Mouse (Mus musculus) C2C12 (cell line): ENCODE results near the gene Dnmt1. TPM values are rescaled to one million over a fixed set of nuclear protein-coding genes. Genes with fewer than 3 reads are reported as not detected.
"Not testable (repeated sequence)": the region's sequence is repeated elsewhere in the genome, so short reads cannot be mapped to it uniquely, and the experiment has no call there.

Experiments
- H3K27me3 ChIP-seq: one replicate; pipeline ENCODE4 v1.6.1; 2011; ENCODE audit not compliant: control insufficient read depth, insufficient read depth, insufficient read length
- H3K36me3 ChIP-seq: one replicate; pipeline ENCODE4 v1.6.1; 2011; ENCODE audit not compliant: control insufficient read depth, insufficient read depth
- H3K4me3 ChIP-seq: one replicate; pipeline ENCODE4 v1.5.1; 2011; ENCODE audit warnings: mild to moderate bottlenecking, control low read depth; ENCODE audit not compliant: poor library complexity, insufficient read depth, severe bottlenecking
- H3K79me2 ChIP-seq: one replicate; pipeline ENCODE4 v1.6.1; 2011; ENCODE audit not compliant: control insufficient read depth, insufficient read depth
- H3K79me3 ChIP-seq: one replicate; pipeline ENCODE4 v1.6.1; 2011; ENCODE audit warnings: low read depth, control low read depth
- H3ac ChIP-seq: one replicate; pipeline ENCODE3; 2011; ENCODE audit warnings: low read depth; ENCODE audit not compliant: control insufficient read depth, insufficient read length
- CEBPB ChIP-seq: IDR thresholded peaks from one replicate; pipeline ENCODE4 v1.6.1; 2011; ENCODE audit warnings: low read depth, mild to moderate bottlenecking, control low read depth, moderate library complexity
- CTCF ChIP-seq: IDR thresholded peaks from one replicate; pipeline ENCODE4 v1.5.1; 2011; ENCODE audit not compliant: control insufficient read depth, insufficient read depth, insufficient read length
- FOSL1 ChIP-seq: IDR thresholded peaks from one replicate; pipeline ENCODE4 v1.8.0; 2011; ENCODE audit warnings: mild to moderate bottlenecking, low read length; ENCODE audit not compliant: poor library complexity, insufficient read depth, severe bottlenecking
- MAX ChIP-seq: IDR thresholded peaks from one replicate; pipeline ENCODE4 v1.6.1; 2011; ENCODE audit warnings: mild to moderate bottlenecking, control low read depth
- MYOD1 ChIP-seq: IDR thresholded peaks from one replicate; pipeline ENCODE4 v1.6.1; 2011; ENCODE audit warnings: low read depth; ENCODE audit not compliant: control insufficient read depth, insufficient read length
- MYOG ChIP-seq: IDR thresholded peaks from one replicate; pipeline ENCODE4 v1.6.1; 2011; ENCODE audit not compliant: control insufficient read depth, insufficient read length; ENCODE audit errors: extremely low read depth
- USF1 ChIP-seq: IDR thresholded peaks from one replicate; pipeline ENCODE4 v1.6.1; 2011; ENCODE audit warnings: low read depth, mild to moderate bottlenecking, control low read depth, moderate library complexity
- polyA plus RNA-seq: library from polyadenylated mRNA; unstranded; fragments of >200 nt; fragmentation: generic; extraction: Trizol; gene quantifications from one replicate; pipeline ENCODE4 v1.2.1, GENCODE M21; 2012; ENCODE audit warnings: missing spikeins

The Dnmt1 gene
- polyA plus RNA-seq, 1 experiment = 69.7 TPM

DNA sequence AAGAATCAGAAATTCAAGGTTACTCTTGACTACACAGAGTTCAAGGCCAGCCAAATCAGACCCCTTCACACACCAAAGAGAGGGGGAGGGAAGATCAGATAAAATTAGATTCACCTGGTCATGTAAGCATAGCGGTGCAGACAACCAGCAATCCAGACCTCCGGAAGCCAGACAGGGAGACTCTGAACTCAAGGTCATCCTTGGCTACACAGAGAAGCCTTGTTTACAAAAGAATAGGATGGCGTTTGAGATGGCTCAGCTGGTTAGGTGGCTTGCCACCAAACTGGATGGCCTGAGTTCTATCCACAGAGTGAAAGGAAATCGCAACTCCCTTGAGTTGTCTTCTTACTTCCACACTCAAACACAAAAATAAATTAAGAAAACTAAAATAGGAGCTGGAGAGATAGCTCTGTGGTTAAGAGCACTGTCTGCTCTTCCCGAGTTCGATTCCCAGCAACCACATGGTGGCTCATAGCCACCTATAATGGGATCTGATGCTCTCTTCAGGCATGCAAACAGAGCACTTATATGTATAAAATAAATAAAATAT, 42.0 kb upstream of the Dnmt1 start:
- no peak overlapping the region for H3K4me3 ChIP-seq
- no peaks in the 10 kb centered on the region for H3K79me3 ChIP-seq
- no peaks in the 10 kb centered on the region for H3K27me3 ChIP-seq
- no peak overlapping the region for H3ac ChIP-seq
- peaks cover 16% of the 10 kb centered on the region for H3K36me3 ChIP-seq
- H3K79me2 ChIP-seq = no peaks in the 10 kb centered on the region
- TF ChIP-seq FOSL1 (no peak), MAX (no peak), CTCF (no peak)

DNA sequence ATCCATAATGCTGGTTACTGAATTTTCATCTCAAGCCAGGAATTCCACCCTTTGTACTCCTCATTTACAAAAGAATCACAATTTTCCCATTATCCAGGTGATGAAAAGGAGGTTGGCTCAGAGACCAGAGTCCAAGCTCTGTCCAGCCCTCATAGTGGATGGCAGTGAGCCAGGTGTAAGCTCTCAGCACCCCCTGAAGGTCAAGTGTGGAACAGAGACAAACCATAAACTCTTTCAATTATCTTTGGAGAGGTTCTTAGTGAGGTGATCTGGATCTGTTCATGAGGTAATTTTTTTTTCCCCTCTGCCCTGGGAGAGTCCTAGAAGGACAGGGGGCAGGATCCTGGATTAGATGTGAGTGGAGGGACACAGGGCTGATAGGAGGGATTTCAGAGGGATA, 41.1 kb upstream of the Dnmt1 start:
- Histone ChIP-seq H3K4me3 (no peak overlapping the region), H3ac (no peak overlapping the region), H3K36me3 (peaks cover 14% of the 10 kb centered on the region), H3K79me3 (no peaks in the 10 kb centered on the region), H3K79me2 (no peaks in the 10 kb centered on the region), H3K27me3 (no peaks in the 10 kb centered on the region)
- TF ChIP-seq MAX = no peak
- no peak for TF ChIP-seq MYOG
- TF ChIP-seq CTCF = no peak
- no peak for TF ChIP-seq FOSL1
- no peak for TF ChIP-seq USF1
- no peak for TF ChIP-seq MYOD1
- no peak for TF ChIP-seq CEBPB

DNA sequence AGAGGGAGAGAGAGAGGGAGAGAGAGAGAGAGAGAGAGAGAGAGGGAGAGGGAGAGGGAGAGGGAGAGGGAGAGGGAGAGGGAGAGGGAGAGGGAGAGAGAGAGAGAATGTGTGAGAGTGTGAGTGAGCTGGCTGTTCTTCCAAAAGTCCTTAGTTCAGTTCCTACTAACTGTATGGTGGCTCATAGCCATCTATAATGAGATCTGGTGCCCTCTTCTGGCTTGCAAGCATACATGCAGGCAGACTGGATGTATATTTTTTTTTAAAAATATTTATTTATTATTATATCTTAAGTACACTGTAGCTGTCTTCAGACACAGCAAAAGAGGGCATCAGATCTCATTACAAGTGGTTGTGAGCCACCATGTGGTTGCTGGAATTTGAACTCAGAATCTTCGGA, 38.6 kb upstream of the Dnmt1 start:
- not testable (repeated sequence) for H3K79me3 ChIP-seq, H3K79me2 ChIP-seq, H3K36me3 ChIP-seq, H3K4me3 ChIP-seq, H3ac ChIP-seq, H3K27me3 ChIP-seq

- Histone ChIP-seq H3K36me3 (no peaks in the 10 kb centered on the region), H3K27me3 (no peaks in the 10 kb centered on the region), H3ac (no peak overlapping the region), H3K79me2 (no peaks in the 10 kb centered on the region), H3K4me3 (no peak overlapping the region), H3K79me3 (no peaks in the 10 kb centered on the region)
- TF ChIP-seq CTCF (no peak), USF1 (no peak), MYOD1 (no peak), CEBPB (no peak), FOSL1 (no peak), MAX (no peak), MYOG (no peak)
Observed at GRCm38 (mm10) chr9:20997065-20997464, 37.4 kb upstream of the Dnmt1 start.

DNA sequence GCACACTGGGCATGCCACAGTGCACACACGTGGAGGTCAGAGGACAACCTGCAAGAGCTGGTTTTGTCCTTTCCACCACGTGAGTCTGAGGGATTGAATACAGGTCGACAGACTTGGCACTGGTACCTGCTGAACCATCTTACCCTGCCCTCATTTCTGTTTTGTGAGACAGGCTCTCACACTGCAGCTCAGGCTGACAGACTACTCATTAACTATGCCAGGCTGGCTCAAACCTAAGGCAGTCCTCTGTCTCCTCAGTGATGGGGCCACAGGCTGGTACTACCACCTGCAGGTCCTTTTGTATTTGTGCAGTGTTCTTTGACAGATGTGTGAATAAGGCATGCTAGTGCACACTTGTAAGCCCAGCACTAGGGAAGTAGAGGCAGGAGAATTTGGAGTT, 35.4 kb upstream of the Dnmt1 start:
- Histone ChIP-seq H3K4me3 (no peak overlapping the region), H3K27me3 (no peaks in the 10 kb centered on the region), H3ac (no peak overlapping the region), H3K79me3 (no peaks in the 10 kb centered on the region), H3K79me2 (no peaks in the 10 kb centered on the region), H3K36me3 (no peaks in the 10 kb centered on the region)
- no peak for TF ChIP-seq CTCF
- no peak for TF ChIP-seq MYOG
- no peak for TF ChIP-seq MYOD1
- no peak for TF ChIP-seq USF1

DNA sequence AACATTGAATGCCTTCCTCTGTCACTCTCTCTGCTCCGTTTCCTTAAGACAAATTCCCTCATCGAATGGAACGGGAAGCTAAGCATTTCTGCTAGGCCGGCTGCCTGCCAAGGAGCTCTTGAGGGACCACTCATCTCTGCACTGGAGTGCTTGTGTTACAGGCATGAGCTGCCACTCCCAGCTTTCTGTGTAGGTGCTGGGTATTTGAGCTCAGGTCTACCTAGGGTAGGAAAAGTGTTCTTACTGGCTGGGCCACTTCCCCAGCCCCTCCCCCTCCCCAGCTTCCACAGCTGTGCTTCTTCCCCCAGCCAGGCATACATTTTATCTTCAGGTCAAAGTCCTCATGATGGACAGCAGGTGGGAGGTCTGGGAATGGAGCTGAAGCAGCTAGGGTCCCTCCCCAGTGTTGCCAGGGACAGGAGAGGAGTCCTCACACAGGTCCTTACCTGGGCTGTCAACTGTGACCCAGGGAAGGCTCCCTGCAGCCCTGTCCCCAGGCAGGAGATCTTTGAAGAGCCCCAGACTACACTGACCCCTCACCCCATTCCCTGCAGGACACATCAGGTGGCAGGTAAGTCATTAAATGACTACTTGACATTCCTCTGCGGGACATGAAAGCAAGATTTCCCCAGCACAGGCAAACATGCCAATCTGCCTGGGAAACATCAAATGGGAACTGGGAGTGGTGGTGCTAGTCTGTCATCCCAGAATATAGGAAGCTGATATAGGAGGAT, 33.6 kb upstream of the Dnmt1 start:
- no peak for TF ChIP-seq MYOD1
- no peak for TF ChIP-seq CTCF
- no peak for TF ChIP-seq FOSL1
- TF ChIP-seq MYOG = no peak
- TF ChIP-seq CEBPB = no peak
- no peak for TF ChIP-seq USF1
- no peak for TF ChIP-seq MAX
- Histone ChIP-seq H3K79me2 (no peaks in the 10 kb centered on the region), H3K27me3 (no peaks in the 10 kb centered on the region), H3K79me3 (no peaks in the 10 kb centered on the region), H3K4me3 (no peak overlapping the region), H3ac (no peak overlapping the region), H3K36me3 (no peaks in the 10 kb centered on the region)
